Mouse (Mus musculus) forebrain, embryonic 13.5 days (tissue): ENCODE data around the gene Aak1. TPM values are rescaled to one million over a fixed set of nuclear protein-coding genes. Genes with fewer than 3 reads are reported as not detected.

Experiments
- ATAC-seq: fragments of 200-750 bp; cut with Nextera tagmentation; 2 replicates; pipeline ENCODE4 v1.8.0; 2017
- H3K27ac ChIP-seq: fragments of 300-500 bp; sonication (generic); 2 replicates; pipeline ENCODE4 v1.5.1; 2015; ENCODE audit warnings: inconsistent platforms, mild to moderate bottlenecking, moderate library complexity
- H3K27me3 ChIP-seq: fragments of 300-500 bp; sonication (generic); 2 replicates; pipeline ENCODE4 v1.6.1; 2015; ENCODE audit warnings: mild to moderate bottlenecking, inconsistent platforms
- H3K36me3 ChIP-seq: fragments of 300-500 bp; sonication (generic); 2 replicates; pipeline ENCODE4 v1.6.1; 2015; ENCODE audit warnings: mild to moderate bottlenecking, inconsistent platforms; ENCODE audit not compliant: poor library complexity, severe bottlenecking
- H3K4me1 ChIP-seq: fragments of 300-500 bp; sonication (generic); 2 replicates; pipeline ENCODE4 v1.6.1; 2015; ENCODE audit warnings: inconsistent platforms
- H3K4me2 ChIP-seq: fragments of 300-500 bp; sonication (generic); 2 replicates; pipeline ENCODE4 v1.6.1; 2015; ENCODE audit warnings: inconsistent platforms, mild to moderate bottlenecking, moderate library complexity
- H3K4me3 ChIP-seq: fragments of 300-500 bp; sonication (generic); 2 replicates; pipeline ENCODE4 v1.5.1; 2015; ENCODE audit warnings: mild to moderate bottlenecking, inconsistent platforms
- H3K9ac ChIP-seq: fragments of 300-500 bp; sonication (generic); 2 replicates; pipeline ENCODE4 v1.6.1; 2015; ENCODE audit warnings: mild to moderate bottlenecking, inconsistent platforms
- H3K9me3 ChIP-seq: fragments of 300-500 bp; sonication (generic); replicated peaks from 2 replicates; pipeline ENCODE4 v1.6.1; 2016; ENCODE audit warnings: inconsistent platforms
- WGBS: fragments of 180-500 bp; shearing (Covaris S2); methylation state at CpG from one replicate; pipeline ENCODE4 v1.1.7; 2015; 5-methylcytosine and 5-hydroxymethylcytosine counted together
- polyA plus RNA-seq: library from polyadenylated mRNA; unstranded; fragments of >200 nt; fragmentation: Nextera tagmentation; extraction: Ambion mirVana; gene quantifications from 2 replicates; pipeline ENCODE4 v1.2.1, GENCODE M21; 2015

Aak1 gene
- polyA plus RNA-seq, 1 experiment from 2014 or later, result 24.3 TPM

DNA sequence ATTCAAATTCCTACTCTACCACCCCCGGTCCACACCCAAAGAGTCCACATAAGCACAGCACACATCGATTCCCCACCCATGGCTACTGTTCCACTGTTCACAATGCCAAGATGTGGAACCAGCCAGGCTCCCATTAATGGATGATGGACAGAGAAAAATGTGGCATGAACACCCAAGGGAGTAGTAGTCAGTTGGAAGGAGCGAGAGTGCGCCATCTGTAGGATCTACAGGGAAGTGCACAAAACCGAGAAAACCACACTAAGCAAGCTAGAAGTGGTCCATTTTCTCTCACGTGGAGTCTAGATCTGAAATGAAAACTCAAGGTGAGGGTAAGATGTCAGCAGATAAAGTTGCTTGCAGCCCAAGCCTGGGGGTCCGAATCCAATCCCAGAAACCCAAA is 28.6 kb upstream of the Aak1 start:
- Histone ChIP-seq H3K27ac (no peak overlapping the region), H3K27me3 (peaks cover 11% of the 10 kb centered on the region; the same call in 1 of the 2 replicates), H3K4me3 (no peak overlapping the region), H3K4me2 (no peak overlapping the region), H3K9me3 (no peaks in the 10 kb centered on the region), H3K36me3 (no peaks in the 10 kb centered on the region), H3K4me1 (peaks cover 8% of the 10 kb centered on the region), H3K9ac (no peak overlapping the region)
- WGBS, result 64% methylated on average over 7 of the region's 7 CpGs
- no peak for ATAC-seq

DNA sequence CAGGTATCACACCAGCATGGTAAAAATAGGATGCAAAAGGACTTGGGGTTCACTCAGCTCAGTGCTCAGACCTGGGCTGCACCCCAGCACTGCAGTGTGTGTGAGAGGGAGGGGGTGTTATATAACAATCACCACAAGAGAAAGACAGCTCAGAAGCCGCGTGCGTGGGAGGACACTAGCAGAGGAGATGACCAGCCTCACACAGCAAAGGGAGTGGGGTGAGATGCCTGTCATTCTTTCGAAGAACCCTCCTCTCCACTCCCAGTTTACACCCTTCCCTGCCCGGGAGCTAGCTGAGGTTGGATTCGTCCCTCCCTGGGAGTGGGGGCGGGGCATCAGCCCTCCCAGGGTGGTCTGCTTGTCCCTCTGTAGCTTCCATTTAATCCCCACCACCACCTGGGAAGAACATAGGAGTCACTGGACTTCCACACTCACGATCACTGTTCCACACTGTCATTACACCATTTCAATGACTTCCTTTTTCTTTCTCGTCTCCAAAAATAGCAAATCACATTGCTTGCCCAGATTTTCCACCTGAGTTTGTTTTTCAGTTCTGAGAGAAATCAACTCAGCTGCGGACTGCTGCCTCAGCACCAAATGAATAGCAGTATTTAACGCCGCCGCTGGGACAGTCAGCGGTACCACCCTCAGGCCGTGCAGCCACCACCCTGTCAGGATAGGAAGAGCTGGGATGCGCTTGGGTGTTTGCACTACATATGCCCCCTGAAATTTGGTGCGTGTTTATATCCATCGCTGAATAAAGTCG is 26.8 kb upstream of the Aak1 start:
- H3K36me3 ChIP-seq, result no peaks in the 10 kb centered on the region
- ATAC-seq, result 0 out of 2 replicates have a peak, but pooled peaks have one; percentile 13
- WGBS, result 3% methylated on average over 19 of the region's 19 CpGs
- peaks cover 11% of the 10 kb centered on the region; the same call in 1 of the 2 replicates for H3K27me3 ChIP-seq
- H3K4me3 ChIP-seq, result peak overlapping the region; percentile 3; the same call in 1 of the 2 replicates
- no peaks in the 10 kb centered on the region for H3K9me3 ChIP-seq
- peaks cover 6% of the 10 kb centered on the region for H3K4me1 ChIP-seq
- no peak overlapping the region for H3K27ac ChIP-seq
- peak overlapping the region; percentile 27; the same call in 1 of the 2 replicates for H3K9ac ChIP-seq
- H3K4me2 ChIP-seq, result peak overlapping the region; percentile 47

- no peak overlapping the region for H3K9ac ChIP-seq
- peaks cover 11% of the 10 kb centered on the region; the same call in 1 of the 2 replicates for H3K27me3 ChIP-seq
- H3K36me3 ChIP-seq, result no peaks in the 10 kb centered on the region
- peaks cover 6% of the 10 kb centered on the region for H3K4me1 ChIP-seq
- no peak overlapping the region for H3K27ac ChIP-seq
- H3K4me3 ChIP-seq, result no peak overlapping the region
- no peak overlapping the region; the same call in 1 of the 2 replicates for H3K4me2 ChIP-seq
- no peaks in the 10 kb centered on the region for H3K9me3 ChIP-seq
- ATAC-seq, result no peak
- WGBS, result 32% methylated on average over 9 of the region's 9 CpGs
Measured at GRCm38 (mm10) chr6:86823051-86823431, 26.3 kb upstream of the Aak1 start.

GRCm38 (mm10) chr6:86823824-86824223 is 25.5 kb upstream of the Aak1 start:
- H3K27ac ChIP-seq, result no peak overlapping the region
- ATAC-seq, result no peak
- H3K27me3 ChIP-seq, result peaks cover 11% of the 10 kb centered on the region; the same call in 1 of the 2 replicates
- H3K9ac ChIP-seq, result no peak overlapping the region
- no peak overlapping the region for H3K4me2 ChIP-seq
- 44% methylated on average over 10 of the region's 10 CpGs for WGBS
- H3K4me3 ChIP-seq, result no peak overlapping the region
- H3K36me3 ChIP-seq, result no peaks in the 10 kb centered on the region
- peaks cover 6% of the 10 kb centered on the region for H3K4me1 ChIP-seq
- no peaks in the 10 kb centered on the region for H3K9me3 ChIP-seq

DNA sequence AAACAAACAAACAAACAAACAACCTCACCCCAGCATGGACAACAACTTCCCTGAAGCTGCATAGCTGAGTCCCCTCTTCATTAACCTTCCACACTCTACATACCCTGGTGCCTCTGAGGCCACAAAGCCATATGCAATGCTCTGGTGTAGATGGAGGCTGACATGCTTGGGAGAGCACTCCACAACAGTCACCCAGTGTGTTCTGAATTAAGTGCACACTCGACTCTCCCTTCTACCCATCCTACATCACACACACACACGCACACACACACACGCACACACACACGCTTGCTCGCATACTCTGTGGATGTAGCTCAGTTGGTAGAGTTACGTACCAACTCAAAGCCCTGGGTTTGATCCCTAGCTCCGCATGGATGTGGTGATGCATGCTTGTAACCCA is 24.9 kb upstream of the Aak1 start:
- no peak for ATAC-seq
- 92% methylated on average over 7 of the region's 7 CpGs for WGBS

DNA sequence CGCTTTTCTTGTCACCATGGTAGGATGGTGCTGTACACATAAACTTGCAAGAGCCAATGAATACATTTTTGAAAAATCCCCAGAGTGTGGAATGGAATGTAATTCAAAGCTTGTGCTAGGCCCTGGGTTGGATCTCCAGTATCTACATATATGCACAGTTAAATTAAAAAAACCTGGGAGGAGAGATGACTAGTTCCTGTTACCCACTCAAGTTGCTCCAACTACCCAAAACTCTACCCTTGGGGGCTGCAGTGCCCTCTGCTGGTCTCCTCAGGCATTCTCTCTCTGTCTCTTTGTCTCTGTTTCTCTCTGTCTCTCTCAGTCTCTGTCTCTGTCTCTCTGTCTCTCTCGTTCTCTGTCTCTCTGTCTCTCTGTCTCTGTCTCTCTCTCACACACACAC is 21.9 kb upstream of the Aak1 start:
- no peak for ATAC-seq
- no peak overlapping the region for H3K4me2 ChIP-seq
- no peak overlapping the region for H3K27ac ChIP-seq
- H3K27me3 ChIP-seq, result peaks cover 7% of the 10 kb centered on the region; the same call in 1 of the 2 replicates
- H3K4me3 ChIP-seq, result no peak overlapping the region
- peaks cover 3% of the 10 kb centered on the region for H3K4me1 ChIP-seq
- H3K36me3 ChIP-seq, result no peaks in the 10 kb centered on the region
- H3K9ac ChIP-seq, result no peak overlapping the region
- 88% methylated on average over 2 of the region's 2 CpGs for WGBS
- no peaks in the 10 kb centered on the region for H3K9me3 ChIP-seq

More for the DNA sequence above, 24.9 kb upstream of the Aak1 start:
- Histone ChIP-seq H3K4me1 (peaks cover 6% of the 10 kb centered on the region), H3K9me3 (no peaks in the 10 kb centered on the region), H3K4me2 (no peak overlapping the region), H3K9ac (no peak overlapping the region), H3K4me3 (no peak overlapping the region), H3K27ac (no peak overlapping the region), H3K27me3 (peaks cover 11% of the 10 kb centered on the region; the same call in 1 of the 2 replicates), H3K36me3 (no peaks in the 10 kb centered on the region)

DNA sequence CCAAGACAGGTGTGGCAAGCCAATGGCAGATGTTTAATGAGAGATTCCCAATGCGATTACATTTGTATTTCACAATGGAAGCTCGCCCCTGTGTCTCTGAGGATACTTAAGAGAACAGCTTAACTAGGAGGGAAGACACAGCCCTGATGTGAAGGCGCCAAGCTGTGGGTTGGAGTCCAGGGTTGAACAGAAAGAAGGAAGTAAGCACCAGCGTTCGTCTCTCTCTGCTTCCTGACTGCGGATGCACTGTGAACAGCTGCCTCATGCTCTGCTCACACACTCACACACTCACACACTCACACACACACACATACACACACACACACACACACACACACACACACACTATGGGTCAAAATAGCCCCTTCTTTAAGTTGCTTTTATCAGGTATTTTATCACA is 19.5 kb upstream of the Aak1 start:
- ATAC-seq, result no peak
- no peaks in the 10 kb centered on the region for H3K36me3 ChIP-seq
- H3K27me3 ChIP-seq, result no peaks in the 10 kb centered on the region
- H3K4me2 ChIP-seq, result no peak overlapping the region
- H3K27ac ChIP-seq, result no peak overlapping the region
- H3K9me3 ChIP-seq, result no peaks in the 10 kb centered on the region
- no peak overlapping the region for H3K9ac ChIP-seq
- H3K4me3 ChIP-seq, result no peak overlapping the region
- WGBS, result 90% methylated on average over 6 of the region's 6 CpGs
- H3K4me1 ChIP-seq, result peaks cover 4% of the 10 kb centered on the region; the same call in 1 of the 2 replicates

DNA sequence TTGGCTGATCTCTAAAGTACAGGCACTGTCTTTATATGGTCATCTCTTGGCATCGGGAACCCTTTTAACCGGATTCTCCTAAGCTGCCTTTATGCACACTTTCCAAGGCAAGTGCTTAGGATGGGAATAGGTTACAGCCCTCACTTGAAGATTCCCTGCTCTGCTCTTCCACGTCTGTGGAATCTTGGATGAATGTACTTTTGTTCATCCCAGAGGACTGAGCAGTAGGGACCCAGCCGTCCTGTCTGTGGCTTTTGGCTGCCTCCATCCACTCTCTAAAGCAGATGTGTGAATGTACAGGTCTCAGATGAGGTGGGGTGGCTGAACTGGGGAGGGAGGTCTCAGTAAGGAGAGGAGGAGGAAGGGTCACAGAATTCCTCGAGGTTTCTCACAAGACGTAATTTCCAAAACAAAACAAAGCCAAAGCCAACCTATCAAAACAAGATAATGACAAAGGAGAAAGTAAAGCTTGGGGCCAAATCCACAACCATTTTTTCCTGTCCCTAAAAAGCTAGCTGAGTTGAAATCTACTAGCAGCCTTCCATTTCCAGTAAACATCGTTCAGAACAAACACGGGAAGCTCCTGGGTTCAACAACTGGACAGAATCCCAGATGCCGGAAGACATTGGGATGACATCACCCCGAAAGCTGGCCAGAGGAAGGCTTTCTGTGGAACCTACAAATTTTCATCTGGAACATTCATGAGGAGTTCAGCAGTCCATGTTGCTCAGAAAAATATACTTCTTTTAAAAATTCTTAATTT is 18.4 kb upstream of the Aak1 start:
- H3K27ac ChIP-seq, result no peak overlapping the region
- no peak overlapping the region for H3K4me3 ChIP-seq
- peaks cover 4% of the 10 kb centered on the region; the same call in 1 of the 2 replicates for H3K4me1 ChIP-seq
- 82% methylated on average over 10 of the region's 10 CpGs for WGBS
- no peaks in the 10 kb centered on the region for H3K9me3 ChIP-seq
- no peaks in the 10 kb centered on the region for H3K27me3 ChIP-seq
- no peak overlapping the region for H3K9ac ChIP-seq
- H3K36me3 ChIP-seq, result no peaks in the 10 kb centered on the region
- H3K4me2 ChIP-seq, result no peak overlapping the region
- no peak for ATAC-seq

GRCm38 (mm10) chr6:86832802-86833502 is 16.4 kb upstream of the Aak1 start:
- no peak overlapping the region for H3K4me2 ChIP-seq
- H3K9ac ChIP-seq, result no peak overlapping the region
- no peak overlapping the region for H3K4me3 ChIP-seq
- H3K27me3 ChIP-seq, result no peaks in the 10 kb centered on the region
- H3K4me1 ChIP-seq, result peaks cover 4% of the 10 kb centered on the region; the same call in 1 of the 2 replicates
- H3K27ac ChIP-seq, result no peak overlapping the region
- 78% methylated on average over 13 of the region's 13 CpGs for WGBS
- no peaks in the 10 kb centered on the region for H3K36me3 ChIP-seq
- H3K9me3 ChIP-seq, result no peaks in the 10 kb centered on the region
- ATAC-seq, result no peak

DNA sequence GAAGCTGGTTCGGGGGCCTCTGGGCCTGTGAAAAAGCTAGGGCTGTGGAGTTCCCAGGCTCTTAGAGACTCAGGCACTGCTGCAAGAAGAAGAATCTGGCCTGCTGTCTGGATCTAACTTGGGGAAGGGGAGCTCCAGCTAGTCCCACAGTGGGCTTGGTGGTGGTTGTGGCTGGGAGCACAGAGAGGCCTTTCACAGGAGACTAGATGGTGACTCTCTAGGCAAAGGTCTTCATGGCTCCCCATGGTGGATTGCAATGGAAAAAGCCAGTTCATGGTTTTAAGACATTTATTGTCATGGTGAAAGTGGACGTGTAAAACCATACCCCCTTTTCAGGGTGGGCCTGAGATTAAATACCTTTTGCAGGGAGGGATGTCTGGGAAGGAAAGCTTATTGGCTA is 10.2 kb upstream of the Aak1 start:
- ATAC-seq, result no peak
- H3K27ac ChIP-seq, result no peak overlapping the region
- no peak overlapping the region for H3K9ac ChIP-seq
- 75% methylated on average over 2 of the region's 2 CpGs for WGBS
- no peaks in the 10 kb centered on the region for H3K9me3 ChIP-seq
- no peak overlapping the region for H3K4me2 ChIP-seq
- no peak overlapping the region for H3K4me3 ChIP-seq
- H3K27me3 ChIP-seq, result no peaks in the 10 kb centered on the region
- H3K4me1 ChIP-seq, result no peaks in the 10 kb centered on the region
- no peaks in the 10 kb centered on the region for H3K36me3 ChIP-seq

GRCm38 (mm10) chr6:86841949-86842348 is 7.4 kb upstream of the Aak1 start:
- Histone ChIP-seq H3K9ac (no peak overlapping the region), H3K27me3 (no peaks in the 10 kb centered on the region), H3K4me3 (no peak overlapping the region), H3K36me3 (no peaks in the 10 kb centered on the region), H3K4me2 (no peak overlapping the region), H3K9me3 (no peaks in the 10 kb centered on the region), H3K27ac (no peak overlapping the region), H3K4me1 (no peaks in the 10 kb centered on the region)
- WGBS, result 63% methylated on average over 3 of the region's 3 CpGs
- no peak for ATAC-seq

- 91% methylated on average over 3 of the region's 3 CpGs for WGBS
- Histone ChIP-seq H3K36me3 (no peaks in the 10 kb centered on the region), H3K4me1 (peaks cover 13% of the 10 kb centered on the region), H3K27me3 (no peaks in the 10 kb centered on the region), H3K4me3 (no peak overlapping the region), H3K27ac (no peak overlapping the region), H3K4me2 (no peak overlapping the region), H3K9ac (no peak overlapping the region), H3K9me3 (no peaks in the 10 kb centered on the region)
- no peak for ATAC-seq
Measured at GRCm38 (mm10) chr6:86843636-86844035, 5.7 kb upstream of the Aak1 start.
